Mouse (Mus musculus) cerebellum, postnatal 10 days (tissue): Measurements from ENCODE around the gene Exoc6b.

ENCODE experiments used
- DNase-seq, 2 experiments: peaks; one replicate each; pipeline ENCODE4 v3.0.0; 2021; ENCODE audit warnings: mixed read lengths in 2 of 2

Exoc6b gene

GRCm38 (mm10) chr6:85069023-85069985 is at the start of gene Exoc6b:
TSS of gene Exoc6b (minus strand) at chr6:85069513.
- DNase-seq: peak; percentile 94 to 95

DNA sequence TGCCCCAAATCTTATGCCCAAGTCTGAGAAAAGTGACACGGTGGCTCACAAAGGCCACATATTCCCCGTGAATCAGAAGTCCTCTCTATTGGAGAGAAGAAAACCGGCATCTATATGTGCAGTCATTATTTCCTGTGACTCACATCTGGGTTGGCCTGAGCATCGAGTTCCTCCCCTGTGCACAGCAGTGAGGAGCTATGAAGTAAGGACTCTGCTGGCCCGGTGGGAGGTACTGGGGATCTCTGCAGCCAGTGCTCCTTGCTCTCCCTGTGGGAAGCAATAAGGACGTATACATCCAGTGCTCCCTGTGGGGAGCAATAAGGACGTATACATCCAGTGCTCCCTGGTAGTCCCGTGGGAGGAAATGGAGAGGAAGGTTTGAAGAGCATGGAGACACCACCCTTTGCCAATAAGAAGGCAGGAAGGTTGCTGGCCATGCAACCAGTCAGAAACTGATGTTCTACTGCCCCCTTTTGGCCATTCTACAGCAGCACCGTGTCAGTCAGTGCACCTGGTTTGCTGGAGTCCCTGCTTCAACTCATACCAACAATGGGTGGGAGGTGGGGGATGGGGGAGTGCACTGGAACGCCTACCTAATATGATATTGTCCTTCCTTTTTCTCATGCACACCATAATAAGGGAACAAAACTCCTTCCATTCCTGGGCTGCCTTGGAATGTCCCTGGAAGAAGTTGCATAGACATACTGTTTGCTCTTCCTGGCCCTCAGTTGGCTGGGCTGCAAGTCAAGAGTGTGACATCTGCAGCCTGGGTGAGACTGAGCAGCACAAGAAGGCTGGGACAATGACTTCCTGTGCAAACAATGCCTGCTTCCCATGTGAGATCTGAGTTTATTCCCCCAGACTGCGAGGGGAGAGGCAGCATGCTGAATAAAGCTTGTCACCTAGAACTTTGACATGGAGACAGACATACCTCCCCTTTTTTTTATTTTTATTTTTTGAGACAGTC is 48.5 kb upstream of the Exoc6b start:
- DNase-seq: peak; percentile 60 to 78

DNA sequence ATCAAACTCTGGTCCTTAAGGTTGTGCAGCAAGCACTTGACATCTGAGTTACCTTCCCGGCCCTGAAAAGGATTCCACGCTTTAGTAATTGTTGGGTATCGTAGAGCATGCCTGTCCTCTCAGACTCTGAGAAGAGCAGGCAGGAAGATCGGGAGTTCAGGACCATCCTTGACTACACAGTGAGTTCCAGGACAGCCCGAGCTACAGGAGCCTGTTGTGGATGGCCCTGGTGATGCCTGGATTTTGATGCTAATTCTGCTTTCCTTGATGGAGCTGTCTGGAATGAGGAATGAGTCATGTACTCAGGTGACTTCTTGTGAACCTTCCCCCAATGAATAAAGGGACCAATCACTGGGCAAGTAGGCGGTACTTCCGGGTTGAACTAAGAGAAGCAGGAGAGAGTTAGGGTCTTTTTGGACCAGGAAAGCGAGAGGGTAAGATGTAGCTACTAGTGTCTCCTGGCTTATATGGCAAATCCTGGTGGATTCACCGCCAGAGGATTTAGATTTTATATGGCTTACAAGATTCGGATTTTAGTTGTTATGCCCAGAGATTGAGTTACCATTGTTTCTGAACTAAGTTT is 35.8 kb upstream of the Exoc6b start:
- no peak for DNase-seq

DNA sequence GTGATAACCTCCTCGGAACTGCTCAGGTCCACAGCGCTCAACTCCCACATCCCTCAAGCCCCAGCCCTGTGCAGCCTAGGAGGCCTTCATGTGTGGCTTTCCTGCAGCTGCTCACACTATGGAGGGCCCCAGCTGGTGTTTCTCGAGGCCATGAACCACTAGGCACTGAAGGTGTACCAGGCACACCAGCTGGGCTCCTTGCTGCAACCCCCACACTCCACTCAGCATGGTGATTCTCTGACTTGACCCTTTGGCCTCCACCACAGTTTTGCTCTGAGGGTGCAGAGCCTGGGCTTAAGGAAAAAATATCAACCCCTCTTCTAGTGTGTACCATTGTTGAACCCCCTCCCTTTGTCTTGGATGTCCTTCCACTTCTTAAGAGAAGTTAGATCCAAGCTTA is 34.0 kb upstream of the Exoc6b start:
- no peak for DNase-seq

GRCm38 (mm10) chr6:85096441-85096840 is 27.1 kb upstream of the Exoc6b start:
- DNase-seq: no peak

- DNase-seq: no peak
These were observed 18.1 kb upstream of the Exoc6b start for GRCm38 (mm10) chr6:85087425-85087824.

DNA sequence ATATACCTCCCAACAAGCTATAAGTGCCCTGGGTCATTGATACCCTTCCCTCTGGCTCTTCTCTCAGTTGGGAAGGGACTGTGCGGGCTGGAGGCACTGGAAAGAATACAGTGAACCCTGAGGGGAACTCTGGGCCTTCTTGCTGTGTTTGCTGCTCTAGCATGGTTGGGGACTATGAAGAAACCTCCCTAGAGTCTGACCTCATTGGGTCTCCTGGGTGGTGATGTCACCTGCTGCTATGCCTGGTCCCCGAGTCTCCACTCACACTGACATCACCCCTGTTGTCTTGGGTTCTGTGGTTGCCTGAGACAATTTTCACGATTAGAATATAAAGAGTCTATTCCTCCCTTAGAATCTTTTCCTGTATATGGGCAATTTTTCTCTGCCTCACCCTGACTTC is 17.3 kb upstream of the Exoc6b start:
- no peak for DNase-seq

DNA sequence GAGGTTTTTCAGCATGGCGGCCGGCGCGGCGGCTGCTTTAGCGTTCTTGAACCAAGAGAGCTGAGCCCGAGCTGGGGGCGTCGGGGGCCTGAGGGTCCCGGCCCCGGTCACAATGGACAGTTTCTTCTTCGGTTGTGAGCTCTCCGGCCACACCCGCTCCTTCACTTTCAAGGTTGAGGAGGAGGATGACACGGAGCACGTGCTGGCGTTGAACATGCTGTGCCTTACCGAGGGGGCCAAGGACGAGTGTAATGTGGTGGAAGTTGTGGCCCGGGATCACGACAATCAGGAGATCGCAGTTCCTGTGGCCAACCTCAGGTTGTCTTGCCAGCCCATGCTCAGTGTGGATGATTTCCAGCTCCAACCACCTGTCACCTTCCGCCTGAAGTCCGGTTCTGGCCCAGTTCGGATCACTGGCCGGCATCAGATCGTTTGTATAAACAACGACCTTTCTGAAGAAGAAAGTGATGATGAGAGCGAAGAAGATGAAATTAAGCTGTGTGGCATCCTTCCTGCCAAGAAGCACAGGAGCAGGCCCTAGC is 6.9 kb upstream of the Exoc6b start:
- peak; percentile 22 to 33 for DNase-seq

GRCm38 (mm10) chr6:85074996-85075395 is 5.7 kb upstream of the Exoc6b start:
- no peak for DNase-seq

DNA sequence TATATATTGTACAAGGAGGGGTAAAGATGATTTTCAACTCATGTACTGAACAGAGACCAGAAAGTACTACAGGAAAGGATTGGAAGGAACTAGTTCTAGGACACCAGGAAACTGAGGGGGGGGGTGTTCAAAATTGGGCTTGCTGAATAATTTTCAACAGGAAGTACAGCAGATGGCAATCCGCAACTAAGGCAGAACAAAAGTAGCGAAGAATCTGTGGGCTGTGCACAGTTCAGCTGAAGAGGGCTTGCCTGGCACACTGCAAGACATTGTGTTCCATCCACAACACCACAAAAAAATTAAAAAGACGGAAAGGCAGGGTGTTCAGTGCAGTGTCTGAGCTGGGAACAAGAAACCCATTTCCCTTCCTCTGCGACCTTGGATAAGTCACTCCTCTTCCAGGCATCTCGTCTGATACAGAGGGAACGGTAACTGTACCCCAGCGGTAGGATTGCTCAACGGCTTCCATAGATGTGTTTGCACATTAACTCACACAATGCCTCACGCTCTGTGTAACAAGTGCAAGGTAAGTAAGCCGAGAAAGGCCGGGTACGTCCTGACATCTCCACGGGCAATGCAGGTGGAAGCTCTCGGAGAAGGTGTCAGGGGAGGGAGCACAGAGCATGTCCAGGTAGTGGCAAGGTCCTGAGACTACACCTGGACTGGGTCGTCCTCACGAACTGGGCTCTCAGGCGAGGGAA is 841 bp downstream of the Exoc6b start:
- DNase-seq: peak; percentile 21 to 29

DNA sequence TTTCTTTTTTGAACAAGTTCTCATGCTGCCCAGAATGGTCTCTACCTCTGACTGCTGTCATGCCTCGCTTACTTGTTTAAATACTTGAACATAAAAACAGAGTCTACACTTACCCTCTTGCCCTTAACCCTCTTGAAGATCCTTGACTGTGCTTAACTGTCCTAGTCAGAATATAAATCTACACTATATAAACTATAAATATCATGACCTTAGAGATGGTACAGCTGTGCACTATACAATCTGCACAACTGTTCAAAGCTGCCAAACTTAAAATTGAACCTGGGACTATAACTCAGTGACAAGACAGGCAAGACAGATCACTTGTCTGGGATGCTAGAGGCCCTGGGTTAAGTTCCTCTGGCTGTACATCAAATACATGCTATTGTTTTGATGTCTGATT is 11.7 kb downstream of the Exoc6b start:
- DNase-seq: no peak

DNA sequence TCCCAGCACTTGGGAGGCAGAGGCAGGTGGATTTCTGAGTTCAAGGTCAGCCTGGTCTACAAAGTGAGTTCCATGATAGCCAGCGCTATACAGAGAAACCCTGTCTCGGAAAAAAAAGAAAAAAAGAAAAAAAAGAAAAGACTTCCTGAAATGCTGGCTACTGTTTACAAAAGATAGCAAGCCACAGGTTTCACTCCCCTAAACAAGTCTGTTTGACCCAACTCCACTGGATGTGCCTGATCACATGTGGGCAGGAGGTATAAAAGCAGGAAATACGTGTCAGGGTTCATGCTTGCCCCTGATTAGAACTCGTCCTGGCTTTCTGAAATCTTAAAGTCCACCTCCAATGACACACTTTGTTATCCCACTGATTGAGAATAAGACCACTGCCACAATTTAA is 18.2 kb downstream of the Exoc6b start:
- no peak for DNase-seq

DNA sequence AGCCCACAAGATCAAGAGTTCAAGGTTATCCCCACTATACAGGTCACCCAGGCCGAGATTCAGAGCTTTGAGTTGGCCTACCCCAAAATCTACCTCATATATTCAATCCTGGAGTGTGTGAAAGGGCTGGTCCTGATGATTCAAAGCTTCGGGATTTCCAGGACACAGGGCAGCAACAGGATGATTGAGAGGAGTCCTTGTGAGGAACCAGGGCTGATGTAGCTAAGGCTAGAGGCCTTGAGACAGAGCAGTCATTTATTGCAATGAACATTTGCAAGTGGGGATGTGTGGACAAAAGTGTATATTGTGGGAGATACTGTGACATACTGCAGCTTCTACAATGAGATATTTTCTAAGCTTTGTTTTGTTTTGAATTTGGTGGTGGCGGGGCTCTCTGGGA is 22.8 kb downstream of the Exoc6b start:
- DNase-seq: no peak

DNA sequence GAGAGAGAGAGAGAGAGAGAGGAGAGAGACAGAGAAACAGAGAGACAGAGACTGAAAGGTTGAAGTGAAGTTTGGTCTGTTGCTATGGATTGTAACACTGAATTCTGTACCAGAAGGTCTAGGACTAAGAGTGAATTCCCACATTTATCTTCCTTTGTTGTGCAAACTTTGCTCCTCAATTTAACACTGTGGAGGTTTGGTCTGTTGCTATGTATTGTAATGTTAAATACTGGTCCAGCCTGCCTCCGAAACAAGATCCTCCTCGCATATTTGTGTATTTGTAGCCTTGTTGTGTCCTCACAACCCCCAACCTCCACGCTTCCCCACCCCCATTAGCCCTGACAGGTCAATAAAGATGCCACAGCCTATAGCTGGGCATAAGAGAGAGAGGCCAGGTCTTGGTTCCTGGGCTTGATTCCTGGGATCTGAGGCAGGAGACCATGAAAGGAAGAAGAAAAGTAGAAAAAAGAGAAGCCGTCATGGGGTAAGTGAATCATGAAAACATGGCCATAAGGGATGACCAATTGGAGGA is 24.6 kb downstream of the Exoc6b start:
- no peak for DNase-seq

DNA sequence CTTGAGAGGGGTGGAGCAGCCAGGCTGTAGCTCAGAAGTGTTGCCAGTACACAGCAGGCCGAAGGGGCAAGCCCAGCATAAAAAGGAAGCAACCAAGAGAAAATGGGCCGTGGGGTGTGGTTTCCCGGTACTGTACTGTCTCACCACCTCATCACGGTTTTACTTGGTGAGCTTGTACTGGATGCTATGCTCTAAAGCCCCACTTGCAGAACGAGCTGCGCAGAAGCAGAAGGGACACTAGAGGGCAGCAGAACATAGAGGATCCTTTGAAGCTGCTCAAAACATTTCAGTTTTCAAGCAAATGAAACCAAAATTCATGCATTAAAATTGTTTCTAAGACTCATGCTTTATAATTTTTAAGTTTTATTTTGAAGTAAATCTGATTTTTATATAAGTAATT is 31.6 kb downstream of the Exoc6b start:
- peak; percentile 78 to 84 for DNase-seq

- no peak for DNase-seq
These were observed 39.6 kb downstream of the Exoc6b start for GRCm38 (mm10) chr6:85029671-85030070.

- no peak for DNase-seq
These were observed 44.9 kb downstream of the Exoc6b start for GRCm38 (mm10) chr6:85024403-85024802.

DNA sequence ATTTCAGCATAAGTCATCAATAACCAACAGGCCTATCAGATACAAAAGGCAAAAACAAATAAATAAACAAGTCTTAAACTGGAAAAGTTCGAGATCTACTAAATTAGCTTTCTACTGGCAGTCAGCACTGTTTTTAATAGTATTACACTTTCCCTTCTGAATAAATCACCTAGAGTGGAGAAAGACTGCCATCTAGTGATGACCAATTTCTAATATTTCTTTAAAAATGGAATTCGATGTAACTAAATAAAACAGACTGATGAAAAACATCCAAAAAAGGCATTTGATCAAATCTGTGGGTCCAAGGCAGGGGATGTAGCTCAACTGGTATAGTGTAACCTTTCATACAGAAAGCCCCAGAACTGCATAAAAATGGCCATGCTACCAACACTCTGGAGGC is 52.3 kb downstream of the Exoc6b start:
- DNase-seq: peak in 1 of 2 experiments; percentile 34

GRCm38 (mm10) chr6:85013906-85014305 is 55.4 kb downstream of the Exoc6b start:
- DNase-seq: no peak

GRCm38 (mm10) chr6:85010397-85010796 is 58.9 kb downstream of the Exoc6b start:
- no peak for DNase-seq

DNA sequence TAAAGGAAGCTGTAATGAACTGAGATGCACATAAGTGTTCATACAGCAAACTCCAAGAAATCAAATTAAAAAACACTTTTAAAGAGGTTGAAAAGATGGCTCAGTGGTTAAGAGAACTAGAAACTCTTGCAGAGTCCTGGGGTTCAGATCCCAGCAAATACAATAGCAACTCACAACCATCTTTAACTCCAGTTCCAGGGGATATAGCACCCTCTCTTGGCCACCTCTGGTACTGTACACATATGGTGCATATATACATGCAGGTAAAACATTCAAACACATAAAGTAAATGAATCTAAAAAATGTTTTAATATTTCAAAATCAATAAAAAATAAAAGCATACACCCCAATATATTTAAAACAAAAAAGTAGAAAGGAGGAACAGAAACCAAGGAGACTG is 73.9 kb downstream of the Exoc6b start:
- peak in 1 of 2 experiments; percentile 8 for DNase-seq

DNA sequence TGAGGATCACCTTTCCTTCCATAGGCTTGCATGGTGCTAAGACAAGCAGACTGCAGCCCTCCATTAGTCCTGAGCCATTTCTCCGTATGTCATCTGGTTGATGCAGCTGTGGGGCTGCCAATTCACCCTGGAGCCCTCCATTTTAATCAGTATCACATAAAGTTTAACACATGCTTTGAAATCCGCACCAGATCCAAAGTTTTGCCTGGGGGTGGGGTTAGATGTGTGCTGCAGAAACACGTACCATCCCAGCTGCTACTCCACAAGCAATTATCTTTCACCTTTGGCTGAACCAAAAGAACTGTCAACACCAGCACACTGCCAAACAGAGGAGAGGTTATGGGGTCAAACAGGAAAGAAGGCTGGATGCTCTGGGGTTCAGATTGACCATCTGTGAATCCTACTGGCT is 92.7 kb downstream of the Exoc6b start:
- DNase-seq: no peak
